Comparison of ENCODE assay signal across 14 mouse cellular contexts in the genomic region with DNA sequence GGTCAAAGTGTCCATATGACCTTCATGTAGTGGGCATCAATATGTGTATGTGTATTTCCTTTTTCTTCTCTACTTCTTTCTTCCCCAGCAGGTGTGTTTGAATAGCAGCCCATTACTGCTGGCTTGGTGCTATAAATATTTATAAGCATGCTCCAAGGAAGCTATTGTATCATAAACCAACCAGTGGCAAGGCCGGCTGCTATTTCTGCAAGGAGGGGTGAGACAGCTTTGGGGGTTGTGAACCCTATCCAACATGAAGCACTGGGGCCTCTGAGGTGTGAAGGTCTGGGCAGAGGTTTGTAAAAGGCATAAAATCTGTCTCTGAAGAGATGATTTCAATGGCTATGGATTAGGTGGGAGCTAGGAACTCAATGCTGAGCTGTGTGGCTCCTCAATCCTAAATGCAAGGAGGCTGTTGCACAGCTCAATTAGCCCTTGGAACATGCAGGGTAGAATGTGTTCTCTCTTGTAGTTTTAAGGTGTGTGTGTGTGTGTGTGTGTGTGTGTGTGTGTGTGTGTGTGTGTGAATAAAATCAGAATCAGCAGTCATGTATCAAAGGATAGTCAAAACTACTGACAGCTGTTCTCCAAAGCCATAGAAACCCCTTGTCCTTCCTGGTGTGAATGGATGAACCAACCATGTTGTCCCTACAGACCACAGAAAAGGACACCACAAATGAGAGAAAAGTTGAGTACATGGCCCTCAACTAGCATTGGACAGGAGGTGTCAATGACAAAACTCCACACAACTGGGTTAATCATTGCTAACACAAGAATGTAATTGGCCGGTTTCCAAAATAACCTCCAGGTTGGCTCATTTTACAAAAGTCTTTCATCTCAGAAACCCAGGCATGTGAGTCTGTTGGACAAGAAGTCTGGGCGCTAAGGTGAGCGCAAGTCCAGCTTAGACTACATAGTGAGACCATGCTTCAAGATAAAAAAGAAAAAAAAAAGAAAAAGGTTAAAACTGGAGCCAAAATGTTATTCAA.
DNase-seq lines count a peak whose midpoint lies in the region; ATAC-seq and TF ChIP-seq lines count a peak whose summit lies in the region.
"Had no signal": no experiment of that assay in that cellular context is flagged by ENCODE, and none has a peak within 500 bp of the region (broad histone marks: within the 10 kb centered on the region; RNA-seq: fewer than 3 reads in every experiment).

No protein-coding gene starts in this region.

- H3K36me3 ChIP-seq in lung, embryonic 14.5 days (ENCODE audit: insufficient read depth): no peaks in the 10 kb centered on the region
- no peaks in the 10 kb centered on the region for H3K36me3 ChIP-seq in forebrain, embryonic 16.5 days (ENCODE audit: control insufficient read depth, insufficient read depth)
- no peaks in the 10 kb centered on the region for H3K36me3 ChIP-seq in kidney, embryonic 15.5 days
- no peaks in the 10 kb centered on the region for H3K36me3 ChIP-seq in midbrain, embryonic 13.5 days
- H3K36me3 ChIP-seq: hindbrain, embryonic 15.5 days; neural tube, embryonic 12.5 days had no signal

- H3K27ac ChIP-seq in lung, embryonic 14.5 days (ENCODE audit: low read depth): no peak overlapping the region; the same call in 1 of the 2 replicates
- H3K27ac ChIP-seq in forebrain, embryonic 16.5 days (ENCODE audit: low read length): no peak overlapping the region
- H3K27ac ChIP-seq in kidney, embryonic 15.5 days: peak overlapping the region; percentile 68
- H3K27ac ChIP-seq in midbrain, embryonic 13.5 days: no peak overlapping the region; the same call in 1 of the 2 replicates
- H3K27ac ChIP-seq: hindbrain, embryonic 15.5 days; liver, embryonic 14.5 days; neural tube, embryonic 12.5 days had no signal

- no peak overlapping the region for H3K9ac ChIP-seq in lung, embryonic 14.5 days
- H3K9ac ChIP-seq in forebrain, embryonic 16.5 days (replicated peaks; ENCODE audit: low read depth, low read length): no peak overlapping the region
- no peak overlapping the region for H3K9ac ChIP-seq in kidney, embryonic 15.5 days
- no peak overlapping the region for H3K9ac ChIP-seq in midbrain, embryonic 13.5 days (replicated peaks)
- H3K9ac ChIP-seq: hindbrain, embryonic 15.5 days; liver, embryonic 14.5 days; neural tube, embryonic 12.5 days had no signal

- ATAC-seq in lung, embryonic 14.5 days (ENCODE audit: insufficient read depth): peak; percentile 49; the same call in 1 of the 2 replicates
- ATAC-seq in forebrain, embryonic 16.5 days: peak; percentile 75
- peak; percentile 82 for ATAC-seq in kidney, embryonic 15.5 days (replicated peaks; ENCODE audit: low FRiP score)
- peak; percentile 82; the same call in 1 of the 2 replicates for ATAC-seq in midbrain, embryonic 13.5 days

- DNase-seq in lung, embryonic 14.5 days: peak; percentile 51
- DNase-seq in lung, postnatal 4 days: no peak
- DNase-seq in adrenal gland, adult 18-20 months (ENCODE audit: low spot score in 2 of 2): no peak
- no peak for DNase-seq in ovary, postnatal 36 days (ENCODE audit: low spot score)
- DNase-seq: adrenal gland, adult 8-10 months; retina, postnatal 1 day had no signal

- H3K4me3 ChIP-seq in lung, embryonic 14.5 days (ENCODE audit: low read depth, low read length): no peak overlapping the region
- H3K4me3 ChIP-seq in forebrain, embryonic 16.5 days (replicated peaks; ENCODE audit: low read length): no peak overlapping the region
- no peak overlapping the region for H3K4me3 ChIP-seq in kidney, embryonic 15.5 days (replicated peaks)
- no peak overlapping the region for H3K4me3 ChIP-seq in midbrain, embryonic 13.5 days (replicated peaks)
- H3K4me3 ChIP-seq: hindbrain, embryonic 15.5 days; neural tube, embryonic 12.5 days had no signal

- TF ChIP-seq CTCF in lung, embryonic 14.5 days (IDR thresholded peaks at IDR 0.05; ENCODE audit: low read depth): no peak

- H3K4me2 ChIP-seq in lung, embryonic 14.5 days: no peak overlapping the region
- H3K4me2 ChIP-seq in forebrain, embryonic 16.5 days (ENCODE audit: low read length): no peak overlapping the region
- H3K4me2 ChIP-seq in kidney, embryonic 15.5 days: no peak overlapping the region
- H3K4me2 ChIP-seq in midbrain, embryonic 13.5 days (replicated peaks): no peak overlapping the region
- H3K4me2 ChIP-seq: heart, embryonic 11.5 days; hindbrain, embryonic 15.5 days; neural tube, embryonic 12.5 days had no signal

- no peaks in the 10 kb centered on the region for H3K9me3 ChIP-seq in lung, embryonic 14.5 days (ENCODE audit: low read depth, low read length)
- H3K9me3 ChIP-seq in forebrain, embryonic 16.5 days (ENCODE audit: control insufficient read depth, low read length): no peaks in the 10 kb centered on the region
- H3K9me3 ChIP-seq in kidney, embryonic 15.5 days (replicated peaks): no peaks in the 10 kb centered on the region
- no peaks in the 10 kb centered on the region for H3K9me3 ChIP-seq in midbrain, embryonic 13.5 days
- H3K9me3 ChIP-seq: hindbrain, embryonic 15.5 days; neural tube, embryonic 12.5 days had no signal

- no peaks in the 10 kb centered on the region for H3K27me3 ChIP-seq in lung, embryonic 14.5 days (ENCODE audit: insufficient read depth, low read length)
- H3K27me3 ChIP-seq in forebrain, embryonic 16.5 days (replicated peaks; ENCODE audit: control insufficient read depth, insufficient read depth, low read length): no peaks in the 10 kb centered on the region
- H3K27me3 ChIP-seq in kidney, embryonic 15.5 days: no peaks in the 10 kb centered on the region
- H3K27me3 ChIP-seq in midbrain, embryonic 13.5 days: no peaks in the 10 kb centered on the region
- H3K27me3 ChIP-seq: CH12.LX; hindbrain, embryonic 15.5 days; neural tube, embryonic 12.5 days had no signal

- H3K4me1 ChIP-seq in lung, embryonic 14.5 days (ENCODE audit: insufficient read depth): no peaks in the 10 kb centered on the region
- H3K4me1 ChIP-seq in forebrain, embryonic 16.5 days (replicated peaks; ENCODE audit: control insufficient read depth, insufficient read depth, low read length): peaks cover 12% of the 10 kb centered on the region
- no peaks in the 10 kb centered on the region for H3K4me1 ChIP-seq in kidney, embryonic 15.5 days
- peaks cover 12% of the 10 kb centered on the region for H3K4me1 ChIP-seq in midbrain, embryonic 13.5 days (replicated peaks)

- 66% methylated on average over 4 of the region's 4 CpGs for WGBS in lung, embryonic 14.5 days
- 65% methylated on average over 4 of the region's 4 CpGs for WGBS in forebrain, embryonic 16.5 days
- 73% methylated on average over 4 of the region's 4 CpGs for WGBS in kidney, embryonic 15.5 days
- WGBS in midbrain, embryonic 13.5 days: 75% methylated on average over 4 of the region's 4 CpGs
